Mouse (Mus musculus): ENCODE results near the gene Gadd45gip1. TPM values are rescaled to one million over a fixed set of nuclear protein-coding genes. Genes with fewer than 3 reads are reported as not detected.

Gene Gadd45gip1
- polyA plus RNA-seq, 1 experiment from 2014 or later: 54.3 TPM

GRCm38 (mm10) chr8:84813059-84813458 is 18.3 kb upstream of the Gadd45gip1 start:
- under 1% methylated on average over 5 of the region's 5 CpGs for WGBS
- peak; percentile 88 for TF ChIP-seq CTCF (IDR thresholded peaks at IDR 0.05; ENCODE audit: low read depth)
- Histone ChIP-seq H3K36me3 (ENCODE audit: insufficient read depth, low read length) (no peaks in the 10 kb centered on the region), H3K9me3 (replicated peaks; ENCODE audit: low read length) (no peaks in the 10 kb centered on the region), H3K27ac (no peak overlapping the region), H3K27me3 (ENCODE audit: insufficient read depth, low read length) (no peaks in the 10 kb centered on the region), H3K9ac (ENCODE audit: low read depth, low read length) (no peak overlapping the region), H3K4me2 (ENCODE audit: low read length) (no peak overlapping the region), H3K4me1 (replicated peaks; ENCODE audit: insufficient read depth, low read length) (no peaks in the 10 kb centered on the region), H3K4me3 (replicated peaks; ENCODE audit: low read depth, low read length) (no peak overlapping the region)
- ATAC-seq (replicated peaks; ENCODE audit: low FRiP score, low read depth): no peak
- peak; percentile 91 for DNase-seq (ENCODE audit: low spot score)

GRCm38 (mm10) chr8:84813830-84814229 is 17.5 kb upstream of the Gadd45gip1 start:
- WGBS: 84% methylated on average over 3 of the region's 3 CpGs
- no peaks in the 10 kb centered on the region for H3K27me3 ChIP-seq (ENCODE audit: insufficient read depth, low read length)
- H3K4me1 ChIP-seq (replicated peaks; ENCODE audit: insufficient read depth, low read length): no peaks in the 10 kb centered on the region
- no peaks in the 10 kb centered on the region for H3K9me3 ChIP-seq (replicated peaks; ENCODE audit: low read length)
- H3K4me3 ChIP-seq (replicated peaks; ENCODE audit: low read depth, low read length): no peak overlapping the region
- H3K36me3 ChIP-seq (ENCODE audit: insufficient read depth, low read length): no peaks in the 10 kb centered on the region
- no peak for TF ChIP-seq CTCF (IDR thresholded peaks at IDR 0.05; ENCODE audit: low read depth)
- H3K27ac ChIP-seq: no peak overlapping the region
- DNase-seq (ENCODE audit: low spot score): no peak
- no peak overlapping the region for H3K9ac ChIP-seq (ENCODE audit: low read depth, low read length)
- no peak overlapping the region for H3K4me2 ChIP-seq (ENCODE audit: low read length)
- no peak for ATAC-seq (replicated peaks; ENCODE audit: low FRiP score, low read depth)

- H3K36me3 ChIP-seq (ENCODE audit: insufficient read depth, low read length): no peaks in the 10 kb centered on the region
- no peak overlapping the region for H3K4me2 ChIP-seq (ENCODE audit: low read length)
- H3K9ac ChIP-seq (ENCODE audit: low read depth, low read length): no peak overlapping the region
- no peak for TF ChIP-seq CTCF (IDR thresholded peaks at IDR 0.05; ENCODE audit: low read depth)
- 89% methylated on average over 11 of the region's 11 CpGs for WGBS
- DNase-seq (ENCODE audit: low spot score) (no peak), ATAC-seq (replicated peaks; ENCODE audit: low FRiP score, low read depth) (no peak; the same call in 1 of the 2 replicates)
- H3K27ac ChIP-seq: no peak overlapping the region
- H3K9me3 ChIP-seq (replicated peaks; ENCODE audit: low read length): no peaks in the 10 kb centered on the region
- H3K27me3 ChIP-seq (ENCODE audit: insufficient read depth, low read length): no peaks in the 10 kb centered on the region
- no peak overlapping the region for H3K4me3 ChIP-seq (replicated peaks; ENCODE audit: low read depth, low read length)
- H3K4me1 ChIP-seq (replicated peaks; ENCODE audit: insufficient read depth, low read length): no peaks in the 10 kb centered on the region
Measured at GRCm38 (mm10) chr8:84814240-84814554, 17.1 kb upstream of the Gadd45gip1 start.

GRCm38 (mm10) chr8:84814555-84815441 is 16.5 kb upstream of the Gadd45gip1 start:
- H3K9me3 ChIP-seq (replicated peaks; ENCODE audit: low read length): no peaks in the 10 kb centered on the region
- no peak overlapping the region for H3K9ac ChIP-seq (ENCODE audit: low read depth, low read length)
- no peak overlapping the region for H3K4me2 ChIP-seq (ENCODE audit: low read length)
- no peaks in the 10 kb centered on the region for H3K4me1 ChIP-seq (replicated peaks; ENCODE audit: insufficient read depth, low read length)
- no peak for DNase-seq (ENCODE audit: low spot score)
- H3K36me3 ChIP-seq (ENCODE audit: insufficient read depth, low read length): no peaks in the 10 kb centered on the region
- TF ChIP-seq CTCF (IDR thresholded peaks at IDR 0.05; ENCODE audit: low read depth): no peak
- peak; percentile 12; the same call in 1 of the 2 replicates for ATAC-seq (replicated peaks; ENCODE audit: low FRiP score, low read depth)
- H3K27me3 ChIP-seq (ENCODE audit: insufficient read depth, low read length): no peaks in the 10 kb centered on the region
- no peak overlapping the region for H3K27ac ChIP-seq
- no peak overlapping the region for H3K4me3 ChIP-seq (replicated peaks; ENCODE audit: low read depth, low read length)
- 47% methylated on average over 18 of the region's 19 CpGs for WGBS

- Histone ChIP-seq H3K9me3 (replicated peaks; ENCODE audit: low read length) (no peaks in the 10 kb centered on the region), H3K4me1 (replicated peaks; ENCODE audit: insufficient read depth, low read length) (no peaks in the 10 kb centered on the region), H3K27me3 (ENCODE audit: insufficient read depth, low read length) (no peaks in the 10 kb centered on the region), H3K4me3 (replicated peaks; ENCODE audit: low read depth, low read length) (no peak overlapping the region), H3K4me2 (ENCODE audit: low read length) (no peak overlapping the region), H3K9ac (ENCODE audit: low read depth, low read length) (no peak overlapping the region), H3K36me3 (ENCODE audit: insufficient read depth, low read length) (no peaks in the 10 kb centered on the region), H3K27ac (no peak overlapping the region)
- TF ChIP-seq CTCF (IDR thresholded peaks at IDR 0.05; ENCODE audit: low read depth): peak; percentile 97
- DNase-seq (ENCODE audit: low spot score) (peak; percentile 90), ATAC-seq (replicated peaks; ENCODE audit: low FRiP score, low read depth) (peak; percentile 69)
- 8% methylated on average over 9 of the region's 9 CpGs for WGBS
Measured at GRCm38 (mm10) chr8:84815547-84815946, 15.8 kb upstream of the Gadd45gip1 start.

- no peak for DNase-seq (ENCODE audit: low spot score)
- Histone ChIP-seq H3K9ac (ENCODE audit: low read depth, low read length) (no peak overlapping the region), H3K4me3 (replicated peaks; ENCODE audit: low read depth, low read length) (no peak overlapping the region), H3K4me2 (ENCODE audit: low read length) (no peak overlapping the region), H3K9me3 (replicated peaks; ENCODE audit: low read length) (no peaks in the 10 kb centered on the region), H3K36me3 (ENCODE audit: insufficient read depth, low read length) (no peaks in the 10 kb centered on the region), H3K27me3 (ENCODE audit: insufficient read depth, low read length) (no peaks in the 10 kb centered on the region), H3K4me1 (replicated peaks; ENCODE audit: insufficient read depth, low read length) (no peaks in the 10 kb centered on the region), H3K27ac (no peak overlapping the region)
- WGBS: 81% methylated on average over 17 of the region's 17 CpGs
- no peak for ATAC-seq (replicated peaks; ENCODE audit: low FRiP score, low read depth)
- TF ChIP-seq CTCF (IDR thresholded peaks at IDR 0.05; ENCODE audit: low read depth): no peak
Measured at GRCm38 (mm10) chr8:84816117-84816516, 15.2 kb upstream of the Gadd45gip1 start.

Data from kidney, postnatal 0 days (tissue).